In the genomic region with DNA sequence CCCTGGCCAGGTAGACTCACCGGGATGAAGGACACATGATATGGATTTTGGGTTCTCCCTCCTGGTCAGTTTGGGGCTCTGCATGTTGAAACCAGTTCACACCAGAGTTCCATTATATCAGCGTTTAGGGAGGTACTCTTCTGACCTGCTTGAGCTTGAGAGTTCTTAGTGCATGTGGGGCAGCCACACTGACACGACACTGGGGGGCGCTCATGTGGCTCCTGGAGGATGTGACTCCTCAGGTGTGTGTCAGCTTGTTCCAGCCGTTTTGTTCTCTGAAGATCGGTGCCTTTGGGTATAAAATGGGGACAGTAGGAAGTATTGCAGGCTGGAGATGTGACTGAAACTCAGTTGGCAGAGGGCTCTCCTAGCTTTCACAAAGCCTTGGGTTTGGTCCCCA, we compare ENCODE assay signal across 8 mouse cellular contexts. TPM values are rescaled to one million over a fixed set of nuclear protein-coding genes. Genes with fewer than 3 reads are reported as not detected.
DNase-seq lines count a peak whose midpoint lies in the region.
"Had no signal": no experiment of that assay in that cellular context is flagged by ENCODE, and none has a peak within 500 bp of the region (broad histone marks: within the 10 kb centered on the region; RNA-seq: fewer than 3 reads in every experiment).

No protein-coding gene starts in this region.

- no peaks in the 10 kb centered on the region for H3K4me1 ChIP-seq in embryonic facial prominence, embryonic 10.5 days
- peaks cover 4% of the 10 kb centered on the region; the same call in 1 of the 2 replicates for H3K4me1 ChIP-seq in forebrain, embryonic 10.5 days

- no peaks in the 10 kb centered on the region for H3K36me3 ChIP-seq in embryonic facial prominence, embryonic 10.5 days (replicated peaks)
- H3K36me3 ChIP-seq in forebrain, embryonic 10.5 days (replicated peaks), result no peaks in the 10 kb centered on the region

- H3K4me3 ChIP-seq in embryonic facial prominence, embryonic 10.5 days, result no peak overlapping the region
- no peak overlapping the region for H3K4me3 ChIP-seq in forebrain, embryonic 10.5 days

- no peaks in the 10 kb centered on the region for H3K27me3 ChIP-seq in embryonic facial prominence, embryonic 10.5 days (replicated peaks; ENCODE audit: low read depth, poor library complexity, severe bottlenecking)
- H3K27me3 ChIP-seq in forebrain, embryonic 10.5 days (ENCODE audit: poor library complexity, severe bottlenecking), result no peaks in the 10 kb centered on the region

- peak; percentile 36 for DNase-seq in ovary, postnatal 36 days (ENCODE audit: low spot score)
- no peak for DNase-seq in ovary, adult 18-20 months (ENCODE audit: low spot score)
- peak; percentile 25 for DNase-seq in adrenal gland, adult 8-10 months
- peak; percentile 14 for DNase-seq in embryonic facial prominence, embryonic 10.5 days (ENCODE audit: low spot score)
- peak; percentile 65 for DNase-seq in lung, postnatal 10 days
- DNase-seq in embryo, embryonic 10 days (ENCODE audit: low spot score), result no peak
- DNase-seq in forebrain, embryonic 10.5 days (ENCODE audit: extremely low spot score, low spot score), result no peak

- no peak overlapping the region for H3K27ac ChIP-seq in embryonic facial prominence, embryonic 10.5 days (replicated peaks)
- H3K27ac ChIP-seq in forebrain, embryonic 10.5 days, result no peak overlapping the region

- WGBS in embryonic facial prominence, embryonic 10.5 days, result 37% methylated on average over 6 of the region's 6 CpGs
- 34% methylated on average over 6 of the region's 6 CpGs for WGBS in forebrain, embryonic 10.5 days

- no peaks in the 10 kb centered on the region for H3K9me3 ChIP-seq in embryonic facial prominence, embryonic 10.5 days
- H3K9me3 ChIP-seq in forebrain, embryonic 10.5 days, result no peaks in the 10 kb centered on the region

RNA-seq across cellular contexts. Expression of a gene that starts 18.9 kb away (rescaled TPM):
- not detected for total RNA-seq in adrenal gland, adult 8-10 months (2022)
- polyA plus RNA-seq in embryonic facial prominence, embryonic 10.5 days (2016; fragmentation: Nextera tagmentation; extraction: Ambion mirVana), result 0.88 and 2.2 TPM in 2 replicates
- polyA plus RNA-seq in forebrain, embryonic 10.5 days (2016; fragmentation: Nextera tagmentation; extraction: Ambion mirVana), result 0.21 and 0.73 TPM in 2 replicates
- polyA plus RNA-seq: liver, embryonic 16.5 days had no signal

RNA-seq across cellular contexts. Expression of a gene that starts 19.1 kb away (rescaled TPM):
- total RNA-seq in adrenal gland, adult 8-10 months (2022), result 100 to 1,000 TPM in 2 of 4 experiments, 10 to 100 TPM in 2; 61.9 to 158 (median 94.7) TPM
- polyA plus RNA-seq in embryonic facial prominence, embryonic 10.5 days (2016; fragmentation: Nextera tagmentation; extraction: Ambion mirVana), result 25.7 and 27.2 TPM in 2 replicates
- polyA plus RNA-seq in forebrain, embryonic 10.5 days (2016; fragmentation: Nextera tagmentation; extraction: Ambion mirVana), result 25.9 and 26.4 TPM in 2 replicates

RNA-seq across cellular contexts. Expression of a gene that starts 43.6 kb away (rescaled TPM):
- not detected for total RNA-seq in adrenal gland, adult 8-10 months (2022)
- 1.3 and 1.6 TPM in 2 replicates for polyA plus RNA-seq in embryonic facial prominence, embryonic 10.5 days (2016; fragmentation: Nextera tagmentation; extraction: Ambion mirVana)
- 0.92 and 1.2 TPM in 2 replicates for polyA plus RNA-seq in forebrain, embryonic 10.5 days (2016; fragmentation: Nextera tagmentation; extraction: Ambion mirVana)

RNA-seq across cellular contexts. Expression of a gene that starts 58.0 kb away (rescaled TPM):
- total RNA-seq in adrenal gland, adult 8-10 months (2022), result 10 to 100 TPM; 85.4 to 88.9 (median 86.7) TPM
- polyA plus RNA-seq in embryonic facial prominence, embryonic 10.5 days (2016; fragmentation: Nextera tagmentation; extraction: Ambion mirVana), result 3.9 and 4.7 TPM in 2 replicates
- 3.9 TPM in 2 replicates for polyA plus RNA-seq in forebrain, embryonic 10.5 days (2016; fragmentation: Nextera tagmentation; extraction: Ambion mirVana)

Comparison
In these comparisons a context has a peak if more than half of its experiments do, and no peak if none do; other contexts are left out.
1. DNase-seq: peak in ovary, postnatal 36 days (single experiment), adrenal gland, adult 8-10 months (single experiment), embryonic facial prominence, embryonic 10.5 days (single experiment) and lung, postnatal 10 days (single experiment); none in ovary, adult 18-20 months (single experiment), embryo, embryonic 10 days (single experiment) and forebrain, embryonic 10.5 days (single experiment).